Mouse (Mus musculus) small intestine, adult 2 months (tissue): ENCODE results near the gene Map7.

ENCODE experiments used
- CTCF ChIP-seq: fragments of 200-500 bp; IDR thresholded peaks from 2 replicates; pipeline ENCODE4 v1.5.1; 2012; ENCODE audit warnings: low read depth, mild to moderate bottlenecking, control low read depth, inconsistent platforms, low read length, moderate library complexity, mixed read lengths; ENCODE audit not compliant: insufficient replicate concordance, insufficient read length; ENCODE audit errors: extremely low read depth
- POLR2A ChIP-seq: fragments of 200-500 bp; IDR thresholded peaks from 2 replicates; pipeline ENCODE4 v1.6.1; 2012; ENCODE audit warnings: low read depth, mild to moderate bottlenecking, control low read depth, inconsistent platforms, low read length, moderate library complexity

GRCm38 (mm10) chr10:20171756-20172155 lies 23.5 kb downstream of the Map7 start:
- TF ChIP-seq CTCF: no peak
- TF ChIP-seq POLR2A: no peak
